Mouse (Mus musculus): Measurements from ENCODE around the gene Rab30. TPM values are rescaled to one million over a fixed set of nuclear protein-coding genes. Genes with fewer than 3 reads are reported as not detected.

Rab30 gene
- polyA plus RNA-seq, 1 experiment: 2.0 TPM

DNA sequence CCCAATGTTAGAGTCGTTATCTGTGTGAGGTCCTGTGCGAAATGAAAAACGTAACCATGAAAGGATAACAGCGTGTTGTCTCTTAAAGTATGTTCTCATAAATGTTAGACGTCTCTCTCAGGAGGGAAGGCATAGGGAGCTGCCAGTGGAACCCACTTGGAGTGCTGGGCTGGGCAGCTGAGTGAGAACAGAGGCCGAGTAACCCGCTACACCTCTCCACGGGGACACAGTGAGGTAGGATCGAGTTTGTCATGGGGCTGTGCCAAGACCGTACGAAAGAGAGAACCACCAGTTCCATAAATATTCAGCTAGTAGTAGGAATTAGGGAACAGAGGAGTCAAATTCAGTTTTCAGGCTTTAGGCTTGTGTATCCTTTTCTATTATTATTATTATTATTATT is 42.5 kb downstream of the Rab30 start:
- no peak overlapping the region for H3ac ChIP-seq (ENCODE audit: control insufficient read depth, insufficient read length, low read depth)
- TF ChIP-seq MYOD1 (IDR thresholded peaks at IDR 0.05; ENCODE audit: control insufficient read depth, insufficient read length, low read depth) (no peak), MAX (IDR thresholded peaks at IDR 0.05) (no peak), MYOG (IDR thresholded peaks at IDR 0.05; ENCODE audit: control insufficient read depth, extremely low read depth, insufficient read length) (no peak)
- no peaks in the 10 kb centered on the region for H3K36me3 ChIP-seq (ENCODE audit: control insufficient read depth, insufficient read depth)
- H3K79me2 ChIP-seq (ENCODE audit: control insufficient read depth, insufficient read depth): no peaks in the 10 kb centered on the region
- no peaks in the 10 kb centered on the region for H3K79me3 ChIP-seq (ENCODE audit: low read depth)
- no peak overlapping the region for H3K4me3 ChIP-seq (ENCODE audit: insufficient read depth, poor library complexity, severe bottlenecking)
- H3K27me3 ChIP-seq (ENCODE audit: control insufficient read depth, insufficient read depth, insufficient read length): no peaks in the 10 kb centered on the region

DNA sequence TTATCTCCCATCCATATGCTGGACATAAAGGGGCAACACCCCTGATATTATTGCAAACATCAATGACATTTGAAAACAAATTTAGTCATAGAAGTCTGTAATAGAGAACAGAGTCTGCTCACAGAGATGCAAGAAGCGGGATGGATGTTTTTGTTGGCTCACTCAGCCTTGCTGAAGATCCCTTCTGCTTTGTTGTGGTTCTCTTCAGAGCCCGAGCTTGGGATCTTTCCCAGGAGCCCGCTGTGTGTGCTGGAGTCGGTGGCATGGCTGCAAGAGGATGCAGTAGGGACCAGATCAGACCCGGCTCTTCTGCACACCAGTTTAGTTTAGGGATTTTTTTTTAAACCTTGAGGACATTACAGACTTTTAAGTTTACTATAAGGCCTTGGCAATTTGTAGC is 54.3 kb downstream of the Rab30 start:
- Histone ChIP-seq H3ac (ENCODE audit: control insufficient read depth, insufficient read length, low read depth) (no peak overlapping the region), H3K27me3 (ENCODE audit: control insufficient read depth, insufficient read depth, insufficient read length) (no peaks in the 10 kb centered on the region), H3K4me3 (ENCODE audit: insufficient read depth, poor library complexity, severe bottlenecking) (no peak overlapping the region), H3K79me3 (ENCODE audit: low read depth) (no peaks in the 10 kb centered on the region), H3K79me2 (ENCODE audit: control insufficient read depth, insufficient read depth) (no peaks in the 10 kb centered on the region), H3K36me3 (ENCODE audit: control insufficient read depth, insufficient read depth) (no peaks in the 10 kb centered on the region)
- TF ChIP-seq USF1 (IDR thresholded peaks at IDR 0.05; ENCODE audit: low read depth) (no peak), CEBPB (IDR thresholded peaks at IDR 0.05; ENCODE audit: low read depth) (no peak), CTCF (IDR thresholded peaks at IDR 0.05; ENCODE audit: control insufficient read depth, insufficient read depth, insufficient read length) (no peak), MYOD1 (IDR thresholded peaks at IDR 0.05; ENCODE audit: control insufficient read depth, insufficient read length, low read depth) (no peak), FOSL1 (IDR thresholded peaks at IDR 0.05; ENCODE audit: insufficient read depth, low read length, poor library complexity, severe bottlenecking) (no peak), MYOG (IDR thresholded peaks at IDR 0.05; ENCODE audit: control insufficient read depth, extremely low read depth, insufficient read length) (no peak), MAX (IDR thresholded peaks at IDR 0.05) (no peak)

DNA sequence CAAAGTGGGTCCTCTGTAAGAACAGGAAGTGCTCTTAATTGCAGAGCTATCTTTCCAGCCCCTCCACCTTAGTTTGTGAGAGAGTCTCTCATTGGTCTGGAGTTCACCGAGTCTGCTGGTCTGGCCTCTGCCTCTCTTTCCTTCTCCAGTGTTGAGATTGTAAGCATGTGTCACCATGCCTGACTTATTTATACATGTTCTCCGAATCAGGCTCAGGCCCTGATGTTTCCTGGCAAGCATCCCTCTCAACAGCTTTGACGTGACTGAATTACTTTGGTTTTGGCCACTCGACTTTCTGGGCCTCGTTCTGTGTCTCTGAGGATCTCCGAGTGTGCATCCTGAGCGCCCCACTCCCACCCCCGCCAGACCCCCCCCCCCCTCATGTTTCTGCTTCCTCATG is 55.4 kb downstream of the Rab30 start:
- no peak overlapping the region for H3ac ChIP-seq (ENCODE audit: control insufficient read depth, insufficient read length, low read depth)
- no peaks in the 10 kb centered on the region for H3K79me2 ChIP-seq (ENCODE audit: control insufficient read depth, insufficient read depth)
- no peaks in the 10 kb centered on the region for H3K27me3 ChIP-seq (ENCODE audit: control insufficient read depth, insufficient read depth, insufficient read length)
- no peak for TF ChIP-seq FOSL1 (IDR thresholded peaks at IDR 0.05; ENCODE audit: insufficient read depth, low read length, poor library complexity, severe bottlenecking)
- no peak for TF ChIP-seq CTCF (IDR thresholded peaks at IDR 0.05; ENCODE audit: control insufficient read depth, insufficient read depth, insufficient read length)
- no peak for TF ChIP-seq MYOG (IDR thresholded peaks at IDR 0.05; ENCODE audit: control insufficient read depth, extremely low read depth, insufficient read length)
- TF ChIP-seq MYOD1 (IDR thresholded peaks at IDR 0.05; ENCODE audit: control insufficient read depth, insufficient read length, low read depth): no peak
- no peak for TF ChIP-seq CEBPB (IDR thresholded peaks at IDR 0.05; ENCODE audit: low read depth)
- no peak for TF ChIP-seq MAX (IDR thresholded peaks at IDR 0.05)
- no peak for TF ChIP-seq USF1 (IDR thresholded peaks at IDR 0.05; ENCODE audit: low read depth)
- no peaks in the 10 kb centered on the region for H3K79me3 ChIP-seq (ENCODE audit: low read depth)
- no peaks in the 10 kb centered on the region for H3K36me3 ChIP-seq (ENCODE audit: control insufficient read depth, insufficient read depth)
- no peak overlapping the region for H3K4me3 ChIP-seq (ENCODE audit: insufficient read depth, poor library complexity, severe bottlenecking)

DNA sequence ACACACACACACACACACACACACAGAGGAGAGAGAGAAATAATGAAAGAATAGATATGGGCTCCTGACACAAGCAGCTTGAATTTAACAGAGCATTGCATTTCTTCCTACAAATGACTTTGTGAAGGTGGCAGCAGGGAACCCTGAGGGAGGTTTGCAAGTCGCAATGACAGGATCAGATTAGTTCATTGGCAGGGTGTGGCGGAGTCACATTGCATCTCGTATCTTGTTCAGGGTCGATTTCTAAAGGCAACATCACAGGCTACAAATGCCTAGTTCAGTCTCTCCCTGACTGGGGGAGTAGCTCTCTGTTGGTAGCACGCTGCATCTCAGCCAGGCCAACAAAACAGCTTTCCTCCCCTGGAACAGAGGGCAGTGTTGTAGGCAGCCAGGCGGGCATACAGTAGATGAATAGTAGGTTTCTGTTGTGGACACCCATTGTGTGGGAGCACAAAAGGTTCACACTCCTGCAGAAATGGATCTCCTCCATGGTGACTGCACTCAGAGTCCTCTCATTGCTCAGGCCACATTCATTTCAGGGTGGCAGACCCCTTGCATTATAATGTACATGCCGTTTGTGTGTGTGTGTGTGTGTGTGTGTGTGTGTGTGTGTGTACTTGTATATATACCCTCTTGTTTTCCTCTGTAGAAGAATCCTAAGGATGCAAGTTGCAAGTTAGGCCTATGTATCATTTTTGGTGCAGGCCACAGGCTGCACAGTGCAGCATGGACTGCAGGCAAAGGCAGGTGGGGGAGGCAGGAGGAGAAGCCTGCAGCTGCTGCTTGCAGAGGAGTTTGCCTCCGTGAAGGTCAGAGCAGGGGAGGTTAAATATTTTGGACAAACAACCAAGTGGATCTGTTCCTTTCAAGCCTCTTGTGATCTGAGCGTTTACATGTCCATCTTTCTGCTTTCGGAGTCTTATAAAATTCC is 58.5 kb downstream of the Rab30 start:
- Histone ChIP-seq H3K36me3 (ENCODE audit: control insufficient read depth, insufficient read depth) (no peaks in the 10 kb centered on the region), H3K27me3 (ENCODE audit: control insufficient read depth, insufficient read depth, insufficient read length) (no peaks in the 10 kb centered on the region), H3K79me2 (ENCODE audit: control insufficient read depth, insufficient read depth) (no peaks in the 10 kb centered on the region), H3K79me3 (ENCODE audit: low read depth) (no peaks in the 10 kb centered on the region), H3K4me3 (ENCODE audit: insufficient read depth, poor library complexity, severe bottlenecking) (no peak overlapping the region), H3ac (ENCODE audit: control insufficient read depth, insufficient read length, low read depth) (no peak overlapping the region)
- no peak for TF ChIP-seq USF1 (IDR thresholded peaks at IDR 0.05; ENCODE audit: low read depth)
- no peak for TF ChIP-seq CEBPB (IDR thresholded peaks at IDR 0.05; ENCODE audit: low read depth)
- no peak for TF ChIP-seq FOSL1 (IDR thresholded peaks at IDR 0.05; ENCODE audit: insufficient read depth, low read length, poor library complexity, severe bottlenecking)
- no peak for TF ChIP-seq MYOG (IDR thresholded peaks at IDR 0.05; ENCODE audit: control insufficient read depth, extremely low read depth, insufficient read length)
- TF ChIP-seq MYOD1 (IDR thresholded peaks at IDR 0.05; ENCODE audit: control insufficient read depth, insufficient read length, low read depth): no peak
- TF ChIP-seq MAX (IDR thresholded peaks at IDR 0.05): no peak
- TF ChIP-seq CTCF (IDR thresholded peaks at IDR 0.05; ENCODE audit: control insufficient read depth, insufficient read depth, insufficient read length): no peak

DNA sequence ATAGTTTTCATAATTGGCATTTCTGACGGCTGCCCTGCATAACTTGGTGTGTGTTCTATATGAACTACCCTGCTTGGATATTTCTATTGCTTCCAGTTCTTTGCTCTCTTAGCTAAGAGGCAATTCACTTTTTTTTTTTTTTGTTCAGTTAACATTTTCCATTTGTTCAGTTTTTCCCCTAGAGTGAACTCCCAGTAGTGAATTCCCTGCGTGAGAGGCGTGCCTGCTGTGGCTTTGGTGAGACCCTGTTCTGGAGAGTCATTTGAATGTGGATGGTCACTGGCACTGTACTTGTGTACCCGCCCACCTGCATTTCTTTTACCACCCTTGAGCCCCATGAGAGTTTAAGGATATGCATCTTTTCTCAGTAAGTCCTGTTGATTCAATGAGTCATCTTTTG is 60.8 kb downstream of the Rab30 start:
- no peaks in the 10 kb centered on the region for H3K79me2 ChIP-seq (ENCODE audit: control insufficient read depth, insufficient read depth)
- H3K36me3 ChIP-seq (ENCODE audit: control insufficient read depth, insufficient read depth): no peaks in the 10 kb centered on the region
- H3K79me3 ChIP-seq (ENCODE audit: low read depth): no peaks in the 10 kb centered on the region
- H3ac ChIP-seq (ENCODE audit: control insufficient read depth, insufficient read length, low read depth): no peak overlapping the region
- no peak for TF ChIP-seq FOSL1 (IDR thresholded peaks at IDR 0.05; ENCODE audit: insufficient read depth, low read length, poor library complexity, severe bottlenecking)
- TF ChIP-seq CTCF (IDR thresholded peaks at IDR 0.05; ENCODE audit: control insufficient read depth, insufficient read depth, insufficient read length): no peak
- no peak for TF ChIP-seq MAX (IDR thresholded peaks at IDR 0.05)
- TF ChIP-seq MYOG (IDR thresholded peaks at IDR 0.05; ENCODE audit: control insufficient read depth, extremely low read depth, insufficient read length): no peak
- no peak for TF ChIP-seq USF1 (IDR thresholded peaks at IDR 0.05; ENCODE audit: low read depth)
- TF ChIP-seq MYOD1 (IDR thresholded peaks at IDR 0.05; ENCODE audit: control insufficient read depth, insufficient read length, low read depth): no peak
- TF ChIP-seq CEBPB (IDR thresholded peaks at IDR 0.05; ENCODE audit: low read depth): no peak
- H3K27me3 ChIP-seq (ENCODE audit: control insufficient read depth, insufficient read depth, insufficient read length): no peaks in the 10 kb centered on the region
- H3K4me3 ChIP-seq (ENCODE audit: insufficient read depth, poor library complexity, severe bottlenecking): no peak overlapping the region

All from C2C12 (cell line).